Mouse (Mus musculus) neural tube, embryonic 11.5 days (tissue): ENCODE data around the gene Aak1. TPM values are rescaled to one million over a fixed set of nuclear protein-coding genes. Genes with fewer than 3 reads are reported as not detected.
"Not testable (repeated sequence)": the region's sequence is repeated elsewhere in the genome, so short reads cannot be mapped to it uniquely, and the experiment has no call there.

Experiments used
- ATAC-seq: fragments of 200-750 bp; cut with Nextera tagmentation; 2 replicates; pipeline ENCODE4 v1.8.0; 2017; ENCODE audit warnings: moderate number of reproducible peaks, mild to moderate bottlenecking, moderate TSS enrichment, moderate library complexity; ENCODE audit not compliant: insufficient read depth, low FRiP score, low TSS enrichment
- DNase-seq: peaks from one replicate; pipeline ENCODE4 v3.0.0-alpha.2; 2015; ENCODE audit warnings: low spot score
- H3K27ac ChIP-seq: fragments of 300-500 bp; sonication (generic); 2 replicates; pipeline ENCODE4 v1.5.1; 2014; ENCODE audit warnings: low read depth, mild to moderate bottlenecking, low read length
- H3K27me3 ChIP-seq: fragments of 300-500 bp; sonication (generic); 2 replicates; pipeline ENCODE4 v1.6.1; 2014; ENCODE audit warnings: mild to moderate bottlenecking, low read length, mixed read lengths; ENCODE audit not compliant: control insufficient read depth, insufficient read depth
- H3K36me3 ChIP-seq: fragments of 300-500 bp; sonication (generic); 2 replicates; pipeline ENCODE4 v1.6.1; 2014; ENCODE audit warnings: mild to moderate bottlenecking, low read length, moderate library complexity, mixed read lengths; ENCODE audit not compliant: control insufficient read depth, insufficient read depth
- H3K4me1 ChIP-seq: fragments of 300-500 bp; sonication (generic); 2 replicates; pipeline ENCODE4 v1.6.1; 2014; ENCODE audit warnings: low read length, mixed read lengths; ENCODE audit not compliant: control insufficient read depth, insufficient read depth
- H3K4me2 ChIP-seq: fragments of 300-500 bp; sonication (generic); 2 replicates; pipeline ENCODE4 v1.6.1; 2014; ENCODE audit warnings: low read depth, mild to moderate bottlenecking, moderate library complexity
- H3K4me3 ChIP-seq: fragments of 300-500 bp; sonication (generic); 2 replicates; pipeline ENCODE4 v1.5.1; 2014; ENCODE audit warnings: low read depth, low read length
- H3K9ac ChIP-seq: fragments of 300-500 bp; sonication (generic); 2 replicates; pipeline ENCODE4 v1.6.1; 2014; ENCODE audit warnings: mild to moderate bottlenecking, low read length
- H3K9me3 ChIP-seq: fragments of 300-500 bp; sonication (generic); 2 replicates; pipeline ENCODE4 v1.6.1; 2016; ENCODE audit warnings: low read length; ENCODE audit not compliant: control insufficient read depth
- WGBS: fragments of 180-500 bp; shearing (Covaris S2); extraction: QIAGEN DNeasy Blood & Tissue Kit; methylation state at CpG from one replicate; pipeline ENCODE4 v1.1.7; 2014; 5-methylcytosine and 5-hydroxymethylcytosine counted together
- polyA plus RNA-seq: library from polyadenylated mRNA; unstranded; fragments of >200 nt; fragmentation: Nextera tagmentation; extraction: Ambion mirVana; gene quantifications from 2 replicates; pipeline ENCODE4 v1.2.1, GENCODE M21; 2014

Aak1 gene
- polyA plus RNA-seq, 1 experiment from 2014 or later, result 27.1 TPM

DNA sequence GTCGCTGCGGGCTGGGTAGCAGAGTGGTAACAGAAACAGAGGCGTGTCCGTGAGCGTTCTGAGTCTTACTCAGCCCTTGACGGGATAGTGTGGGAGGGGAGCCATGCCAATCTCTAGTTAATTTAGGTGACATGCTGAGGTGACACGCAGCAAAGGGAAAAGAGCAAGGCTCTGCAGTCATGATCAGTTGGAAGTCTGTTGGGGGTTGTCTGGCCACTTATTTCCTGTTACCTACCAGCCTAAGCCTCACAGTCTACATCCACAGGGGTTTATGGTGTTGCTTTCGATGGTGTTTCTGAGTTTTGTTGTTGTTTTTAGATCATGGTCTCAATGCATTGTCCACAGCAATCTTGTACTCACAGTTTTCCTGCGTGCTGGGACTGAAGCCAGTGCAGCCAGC is 21.0 kb downstream of the Aak1 start:
- H3K4me2 ChIP-seq, result no peak overlapping the region
- no peaks in the 10 kb centered on the region; the same call in 1 of the 2 replicates for H3K36me3 ChIP-seq
- 90% methylated on average over 9 of the region's 9 CpGs for whole genome bisulfite sequencing
- no peaks in the 10 kb centered on the region for H3K27me3 ChIP-seq
- H3K4me3 ChIP-seq, result no peak overlapping the region
- no peak for ATAC-seq
- H3K9ac ChIP-seq, result no peak overlapping the region
- H3K9me3 ChIP-seq, result no peaks in the 10 kb centered on the region
- no peak overlapping the region for H3K27ac ChIP-seq
- H3K4me1 ChIP-seq, result no peaks in the 10 kb centered on the region
- DNase-seq, result no peak

GRCm38 (mm10) chr6:86871783-86872182 is 22.5 kb downstream of the Aak1 start:
- Histone ChIP-seq H3K4me2 (no peak overlapping the region), H3K9me3 (no peaks in the 10 kb centered on the region), H3K4me1 (no peaks in the 10 kb centered on the region), H3K4me3 (no peak overlapping the region), H3K36me3 (no peaks in the 10 kb centered on the region; the same call in 1 of the 2 replicates), H3K27ac (no peak overlapping the region), H3K27me3 (no peaks in the 10 kb centered on the region), H3K9ac (no peak overlapping the region)
- 92% methylated on average over 10 of the region's 10 CpGs for WGBS
- no peak for ATAC-seq
- no peak for DNase-seq

- WGBS, result 88% methylated on average over 6 of the region's 6 CpGs
- Histone ChIP-seq H3K4me2 (no peak overlapping the region), H3K4me1 (no peaks in the 10 kb centered on the region), H3K9me3 (no peaks in the 10 kb centered on the region), H3K36me3 (no peaks in the 10 kb centered on the region; the same call in 1 of the 2 replicates), H3K9ac (no peak overlapping the region), H3K4me3 (no peak overlapping the region), H3K27ac (no peak overlapping the region), H3K27me3 (no peaks in the 10 kb centered on the region)
- DNase-seq, result no peak
- no peak for ATAC-seq
Measured at GRCm38 (mm10) chr6:86874711-86875375, 25.5 kb downstream of the Aak1 start.

DNA sequence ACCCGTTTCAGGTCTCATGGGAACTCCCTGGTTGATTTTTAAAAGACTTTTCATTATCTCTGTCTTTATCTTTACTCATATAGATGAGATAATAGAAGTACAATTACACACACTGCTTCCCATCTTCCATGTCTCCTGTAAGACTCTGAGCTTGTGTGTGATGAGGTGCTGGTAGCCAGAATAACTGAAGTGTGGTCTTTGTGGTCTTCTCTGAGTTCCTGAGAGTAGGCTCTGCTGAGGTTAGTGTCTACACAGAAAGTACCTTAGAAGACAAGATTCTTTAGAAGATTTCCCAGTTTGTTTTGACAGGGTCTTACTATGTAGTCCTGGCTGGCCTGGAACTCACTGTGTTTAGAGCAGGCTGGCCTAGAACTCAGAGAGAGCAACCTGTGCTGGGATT is 27.1 kb downstream of the Aak1 start:
- 16% methylated on average over 1 of the region's 1 CpGs for WGBS
- ATAC-seq, result no peak
- H3K4me3 ChIP-seq, result no peak overlapping the region
- no peak for DNase-seq
- H3K27ac ChIP-seq, result no peak overlapping the region
- no peak overlapping the region for H3K9ac ChIP-seq
- H3K36me3 ChIP-seq, result no peaks in the 10 kb centered on the region
- no peaks in the 10 kb centered on the region for H3K27me3 ChIP-seq
- H3K4me2 ChIP-seq, result no peak overlapping the region
- no peaks in the 10 kb centered on the region for H3K9me3 ChIP-seq
- H3K4me1 ChIP-seq, result no peaks in the 10 kb centered on the region

DNA sequence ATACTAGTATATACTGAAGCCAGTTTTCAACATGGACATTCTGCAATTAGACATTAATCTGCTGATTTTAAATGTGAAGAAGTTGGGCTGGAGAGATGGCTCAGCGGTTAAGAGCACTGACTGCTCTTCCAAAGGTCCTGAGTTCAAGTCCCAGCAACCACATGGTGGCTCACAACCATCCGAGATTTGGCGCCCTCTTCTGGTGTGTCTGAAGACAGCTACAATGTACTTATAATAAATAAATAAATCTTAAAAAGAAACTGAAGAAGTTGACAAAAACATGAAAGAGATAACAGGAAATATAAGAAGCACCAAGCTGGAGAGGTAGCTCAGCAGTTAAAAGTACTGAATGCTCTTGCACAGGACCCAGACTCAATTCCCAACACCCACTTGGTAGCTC is 29.3 kb downstream of the Aak1 start:
- ATAC-seq, H3K4me3 ChIP-seq, H3K4me2 ChIP-seq, H3K9me3 ChIP-seq, H3K9ac ChIP-seq, H3K27ac ChIP-seq, H3K36me3 ChIP-seq, H3K27me3 ChIP-seq, DNase-seq, H3K4me1 ChIP-seq: not testable (repeated sequence)
- WGBS, result 85% methylated on average over 3 of the region's 3 CpGs

DNA sequence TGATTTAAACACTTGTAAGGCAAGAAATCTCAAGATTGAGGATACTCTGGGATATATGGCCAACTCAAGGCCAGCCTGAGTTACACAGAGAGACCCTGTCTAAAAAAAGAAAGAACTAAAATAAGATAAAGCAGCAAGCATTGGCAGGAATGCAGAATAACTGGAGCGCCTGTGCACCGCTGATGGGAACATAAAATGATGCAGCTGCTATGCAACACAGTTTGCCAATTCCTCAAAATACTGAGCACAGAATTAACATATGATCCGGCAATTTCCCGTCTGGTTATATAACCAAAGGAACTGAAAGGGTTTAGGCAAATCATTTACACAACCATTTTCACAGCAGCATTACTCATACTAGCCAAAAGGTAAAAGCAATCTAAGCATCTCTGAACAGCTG is 30.0 kb downstream of the Aak1 start:
- ATAC-seq (no peak), DNase-seq (no peak)
- Histone ChIP-seq H3K4me1 (no peaks in the 10 kb centered on the region), H3K36me3 (no peaks in the 10 kb centered on the region), H3K27me3 (no peaks in the 10 kb centered on the region), H3K9ac (no peak overlapping the region), H3K4me2 (no peak overlapping the region), H3K9me3 (no peaks in the 10 kb centered on the region), H3K4me3 (no peak overlapping the region), H3K27ac (no peak overlapping the region)
- WGBS, result 94% methylated on average over 4 of the region's 4 CpGs

DNA sequence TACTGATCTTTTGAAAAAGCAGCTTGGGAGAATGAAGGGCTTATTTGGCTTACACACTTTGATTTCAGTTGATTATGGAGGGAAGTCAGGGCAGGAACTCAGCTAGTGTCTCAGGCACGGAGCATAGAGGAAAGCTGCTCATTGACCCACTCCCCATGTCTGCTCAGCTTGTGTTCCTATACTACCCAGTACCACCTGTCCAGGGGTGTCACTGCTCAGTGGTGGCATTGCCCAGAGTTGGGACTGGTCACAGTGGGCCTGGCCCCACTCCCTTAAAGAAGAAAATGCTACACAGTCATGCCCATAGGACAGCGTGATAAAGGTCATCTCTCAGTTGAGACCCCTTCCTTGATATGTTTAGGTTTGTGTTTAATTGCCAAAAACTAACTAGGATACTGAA is 34.9 kb downstream of the Aak1 start:
- 84% methylated on average over 2 of the region's 2 CpGs for WGBS
- no peak for ATAC-seq

DNA sequence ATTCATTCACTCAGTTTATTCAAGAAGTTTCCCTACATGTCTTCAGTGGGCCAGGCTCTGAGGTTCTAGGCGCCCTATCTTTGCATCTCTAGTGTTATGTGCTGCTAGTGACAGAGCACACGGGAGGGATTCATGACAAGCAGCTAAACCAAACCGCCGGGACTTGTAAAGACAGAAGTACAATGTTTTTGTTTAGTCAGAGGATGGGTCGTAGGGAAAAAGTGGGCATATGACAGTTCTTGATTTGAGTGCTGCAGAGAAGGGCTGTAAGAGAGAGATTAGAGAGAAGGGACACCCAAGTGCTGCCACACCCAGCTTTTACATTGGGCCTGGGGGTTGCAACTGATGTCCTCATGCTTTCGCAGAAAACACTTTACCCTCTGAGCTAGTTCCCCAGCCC is 35.4 kb downstream of the Aak1 start:
- DNase-seq (no peak), ATAC-seq (no peak)
- no peaks in the 10 kb centered on the region for H3K9me3 ChIP-seq
- no peaks in the 10 kb centered on the region for H3K4me1 ChIP-seq
- H3K27me3 ChIP-seq, result no peaks in the 10 kb centered on the region
- 87% methylated on average over 6 of the region's 6 CpGs for WGBS
- no peaks in the 10 kb centered on the region for H3K36me3 ChIP-seq
- no peak overlapping the region for H3K9ac ChIP-seq
- H3K27ac ChIP-seq, result no peak overlapping the region
- H3K4me3 ChIP-seq, result no peak overlapping the region
- H3K4me2 ChIP-seq, result no peak overlapping the region

More for the DNA sequence above, 34.9 kb downstream of the Aak1 start:
- no peaks in the 10 kb centered on the region for H3K9me3 ChIP-seq
- no peak for DNase-seq
- no peak overlapping the region for H3K4me3 ChIP-seq
- no peaks in the 10 kb centered on the region for H3K36me3 ChIP-seq
- H3K27ac ChIP-seq, result no peak overlapping the region
- H3K4me1 ChIP-seq, result no peaks in the 10 kb centered on the region
- H3K9ac ChIP-seq, result no peak overlapping the region
- H3K4me2 ChIP-seq, result no peak overlapping the region
- H3K27me3 ChIP-seq, result no peaks in the 10 kb centered on the region

DNA sequence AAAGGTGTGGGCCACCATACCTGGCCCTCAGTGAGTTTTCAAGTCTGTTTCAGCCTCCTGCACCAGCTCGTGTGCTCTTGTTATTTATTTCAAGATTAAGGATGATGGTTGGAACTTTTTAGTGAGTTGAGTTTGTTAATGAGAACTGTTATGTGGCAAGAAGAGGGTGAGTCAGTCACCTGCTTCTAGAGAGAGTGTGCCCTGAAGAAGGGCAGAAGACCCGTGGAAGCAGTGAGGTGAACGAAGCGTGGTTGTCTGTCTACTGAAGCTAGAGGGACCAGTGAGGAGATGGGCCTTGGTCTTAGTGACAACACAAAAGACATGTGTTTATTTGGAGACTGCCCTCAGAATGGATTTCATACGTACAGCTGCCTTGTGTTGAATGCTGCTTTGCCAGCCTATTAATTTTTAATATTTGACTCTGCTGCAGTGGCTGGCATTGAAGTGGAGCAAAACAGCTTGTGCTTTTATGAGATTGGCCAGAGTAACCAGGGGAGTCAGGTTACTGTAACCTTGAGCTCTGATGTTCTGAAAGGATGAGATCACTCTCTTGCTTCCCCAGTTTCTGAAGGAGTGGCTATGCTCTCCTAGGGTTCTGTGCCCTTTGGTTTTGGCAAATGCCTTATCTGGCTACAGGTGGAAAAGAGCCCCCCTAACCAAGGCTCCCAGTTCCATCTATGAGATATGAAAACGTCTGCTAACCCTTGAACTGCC is 36.7 kb downstream of the Aak1 start:
- Histone ChIP-seq H3K4me2 (no peak overlapping the region), H3K27ac (no peak overlapping the region), H3K27me3 (no peaks in the 10 kb centered on the region), H3K9me3 (no peaks in the 10 kb centered on the region), H3K4me1 (no peaks in the 10 kb centered on the region), H3K4me3 (no peak overlapping the region), H3K36me3 (no peaks in the 10 kb centered on the region), H3K9ac (no peak overlapping the region)
- DNase-seq (no peak), ATAC-seq (no peak)
- WGBS, result 84% methylated on average over 6 of the region's 6 CpGs
